Mouse (Mus musculus) G1E (cell line): Measurements from ENCODE around the gene Itpa.

Experiments
- CTCF ChIP-seq: IDR thresholded peaks from 2 replicates; pipeline ENCODE4 v1.5.1; 2012; ENCODE audit warnings: low read depth, low read length, inconsistent platforms, mixed read lengths
- GATA1 ChIP-seq: IDR thresholded peaks from 2 replicates; pipeline ENCODE4 v1.6.1; 2012; ENCODE audit warnings: borderline replicate concordance, low read length, inconsistent platforms, mixed read lengths
- POLR2AphosphoS5 ChIP-seq: IDR thresholded peaks from 2 replicates; pipeline ENCODE4 v1.6.1; 2012; ENCODE audit warnings: low read depth, low read length, inconsistent platforms; ENCODE audit not compliant: insufficient replicate concordance
- TAL1 ChIP-seq: conservative IDR thresholded peaks from 2 replicates; pipeline ENCODE4 v1.6.1; 2012; ENCODE audit warnings: low read depth, low read length, inconsistent platforms, mixed read lengths

- no peak for TF ChIP-seq CTCF
- TF ChIP-seq GATA1 = no peak
- TF ChIP-seq POLR2AphosphoS5 = no peak
- no peak for TF ChIP-seq TAL1
Observed at GRCm38 (mm10) chr2:130681531-130681930, 14.1 kb downstream of the Itpa start.
